Mouse (Mus musculus): ENCODE data around the gene Tm7sf3. TPM values are rescaled to one million over a fixed set of nuclear protein-coding genes. Genes with fewer than 3 reads are reported as not detected.

Gene Tm7sf3
- polyA plus RNA-seq, 1 experiment from 2014 or later, result 54.8 TPM

- no peaks in the 10 kb centered on the region for H3K27me3 ChIP-seq
- peak; percentile 80 for ATAC-seq
- no peak for DNase-seq (ENCODE audit: low read depth, low spot score)
- in situ Hi-C loops (cut with MboI; ENCODE audit: low pct_unique_long_range_greater_than_20kb), result no loop called here
- POLR2A ChIA-PET, result interaction anchor here (0.6 to 0.7 kb wide), 2 partner anchors 90 to 127 kb away, joined by 3 to 4 read pairs; no protein-coding TSS in a partner anchor
- no peak for TF ChIP-seq CTCF (IDR thresholded peaks at IDR 0.05)
- CTCF ChIA-PET, result no interaction called here
These were observed 8.5 kb downstream of the Tm7sf3 start for GRCm38 (mm10) chr6:146634015-146634722.

- no peaks in the 10 kb centered on the region for H3K27me3 ChIP-seq
- ChIA-PET POLR2A (no interaction called here), CTCF (no interaction called here)
- in situ Hi-C loops (cut with MboI; ENCODE audit: low pct_unique_long_range_greater_than_20kb), result no loop called here
- ATAC-seq (no peak), DNase-seq (ENCODE audit: low read depth, low spot score) (no peak)
- no peak for TF ChIP-seq CTCF (IDR thresholded peaks at IDR 0.05)
These were observed 9.0 kb downstream of the Tm7sf3 start for GRCm38 (mm10) chr6:146633629-146634014.

GRCm38 (mm10) chr6:146633097-146633496, 9.5 kb downstream of the Tm7sf3 start:
- ChIA-PET POLR2A (no interaction called here), CTCF (interaction anchor here (0.6 to 0.7 kb wide), 2 partner anchors 11 to 119 kb away, joined by 3 read pairs; no protein-coding TSS in a partner anchor)
- no peak for TF ChIP-seq CTCF (IDR thresholded peaks at IDR 0.05)
- H3K27me3 ChIP-seq, result no peaks in the 10 kb centered on the region
- ATAC-seq (no peak), DNase-seq (ENCODE audit: low read depth, low spot score) (no peak)
- in situ Hi-C loops (cut with MboI; ENCODE audit: low pct_unique_long_range_greater_than_20kb), result no loop called here

- ChIA-PET CTCF (interaction anchor here (0.6 to 0.7 kb wide), 2 partner anchors 12 to 119 kb away, joined by 3 read pairs; no protein-coding TSS in a partner anchor), POLR2A (no interaction called here)
- DNase-seq (ENCODE audit: low read depth, low spot score) (no peak), ATAC-seq (no peak)
- TF ChIP-seq CTCF (IDR thresholded peaks at IDR 0.05), result no peak
- H3K27me3 ChIP-seq, result no peaks in the 10 kb centered on the region
- in situ Hi-C loops (cut with MboI; ENCODE audit: low pct_unique_long_range_greater_than_20kb), result no loop called here
These were observed 10.2 kb downstream of the Tm7sf3 start for GRCm38 (mm10) chr6:146632403-146632802.

GRCm38 (mm10) chr6:146631847-146632246, 10.8 kb downstream of the Tm7sf3 start:
- H3K27me3 ChIP-seq, result no peaks in the 10 kb centered on the region
- TF ChIP-seq CTCF (IDR thresholded peaks at IDR 0.05), result no peak
- ChIA-PET CTCF (no interaction called here), POLR2A (interaction anchor here (0.6 kb wide), 1 partner anchor 141 kb away, joined by 3 read pairs; no protein-coding TSS in a partner anchor)
- ATAC-seq, result no peak
- in situ Hi-C loops (cut with MboI; ENCODE audit: low pct_unique_long_range_greater_than_20kb), result no loop called here
- no peak for DNase-seq (ENCODE audit: low read depth, low spot score)

- ATAC-seq (peak; percentile 24), DNase-seq (ENCODE audit: low read depth, low spot score) (no peak)
- no peaks in the 10 kb centered on the region for H3K27me3 ChIP-seq
- ChIA-PET POLR2A (no interaction called here), CTCF (no interaction called here)
- TF ChIP-seq CTCF (IDR thresholded peaks at IDR 0.05), result no peak
- in situ Hi-C loops (cut with MboI; ENCODE audit: low pct_unique_long_range_greater_than_20kb), result no loop called here
These were observed 11.7 kb downstream of the Tm7sf3 start for GRCm38 (mm10) chr6:146630961-146631360.

GRCm38 (mm10) chr6:146629781-146630756, 12.6 kb downstream of the Tm7sf3 start:
- ChIA-PET POLR2A (no interaction called here), CTCF (no interaction called here)
- DNase-seq (ENCODE audit: low read depth, low spot score) (no peak), ATAC-seq (no peak)
- TF ChIP-seq CTCF (IDR thresholded peaks at IDR 0.05), result no peak
- in situ Hi-C loops (cut with MboI; ENCODE audit: low pct_unique_long_range_greater_than_20kb), result no loop called here
- no peaks in the 10 kb centered on the region for H3K27me3 ChIP-seq

- ATAC-seq, result no peak
- ChIA-PET CTCF (no interaction called here), POLR2A (no interaction called here)
- DNase-seq (ENCODE audit: low read depth, low spot score), result no peak
- in situ Hi-C loops (cut with MboI; ENCODE audit: low pct_unique_long_range_greater_than_20kb), result no loop called here
- TF ChIP-seq CTCF (IDR thresholded peaks at IDR 0.05), result no peak
- H3K27me3 ChIP-seq, result no peaks in the 10 kb centered on the region
These were observed 14.5 kb downstream of the Tm7sf3 start for GRCm38 (mm10) chr6:146628123-146628522.

- TF ChIP-seq CTCF (IDR thresholded peaks at IDR 0.05), result no peak
- in situ Hi-C loops (cut with MboI; ENCODE audit: low pct_unique_long_range_greater_than_20kb), result no loop called here
These were observed 26.0 kb downstream of the Tm7sf3 start for GRCm38 (mm10) chr6:146616670-146617069.

GRCm38 (mm10) chr6:146615891-146616290, 26.7 kb downstream of the Tm7sf3 start:
- ATAC-seq (no peak), DNase-seq (ENCODE audit: low read depth, low spot score) (no peak)
- TF ChIP-seq CTCF (IDR thresholded peaks at IDR 0.05), result no peak
- in situ Hi-C loops (cut with MboI; ENCODE audit: low pct_unique_long_range_greater_than_20kb), result no loop called here
- no peaks in the 10 kb centered on the region for H3K27me3 ChIP-seq
- ChIA-PET POLR2A (no interaction called here), CTCF (interaction anchor here (0.8 kb wide), 1 partner anchor 12 kb away, joined by 3 read pairs; no protein-coding TSS in a partner anchor)

More at GRCm38 (mm10) chr6:146616670-146617069, 26.0 kb downstream of the Tm7sf3 start:
- no peaks in the 10 kb centered on the region for H3K27me3 ChIP-seq
- ChIA-PET POLR2A (no interaction called here), CTCF (interaction anchor here (0.8 kb wide), 1 partner anchor 11 kb away, joined by 3 read pairs; no protein-coding TSS in a partner anchor)
- DNase-seq (ENCODE audit: low read depth, low spot score) (no peak), ATAC-seq (no peak)

GRCm38 (mm10) chr6:146614541-146614940, 28.1 kb downstream of the Tm7sf3 start:
- ATAC-seq (no peak), DNase-seq (ENCODE audit: low read depth, low spot score) (no peak)
- no peak for TF ChIP-seq CTCF (IDR thresholded peaks at IDR 0.05)
- POLR2A ChIA-PET, result no interaction called here
- in situ Hi-C loops (cut with MboI; ENCODE audit: low pct_unique_long_range_greater_than_20kb), result no loop called here
- H3K27me3 ChIP-seq, result no peaks in the 10 kb centered on the region
- CTCF ChIA-PET, result no interaction called here
